Mouse (Mus musculus): ENCODE measurements at regions not wholly inside any gene's neighbourhood (a gene's known extent, or its start where the extent isn't known, plus 50 kb on each side); places are given as distances from the start of the nearest gene placed in this dataset.

- TF ChIP-seq POLR2A (IDR thresholded peaks at IDR 0.05; ENCODE audit: insufficient read depth, low read depth, low read length) (no peak), CTCF (IDR thresholded peaks at IDR 0.05; ENCODE audit: insufficient read depth, low read depth, low read length) (no peak)
- Histone ChIP-seq H3K27ac (ENCODE audit: insufficient read depth, low read depth, low read length) (no peak overlapping the region), H3K4me1 (ENCODE audit: control insufficient read depth, insufficient read depth, low read length) (no peaks in the 10 kb centered on the region), H3K4me3 (ENCODE audit: insufficient read depth, low read depth, low read length) (no peak overlapping the region)
- WGBS = 77% methylated on average over 4 of the region's 4 CpGs
These were observed 422.2 kb downstream of the Cmpk2 start for GRCm38 (mm10) chr12:26891190-26891589.

GRCm38 (mm10) chr12:26886635-26887014, 417.6 kb downstream of the Cmpk2 start:
- Histone ChIP-seq H3K27ac (ENCODE audit: insufficient read depth, low read depth, low read length) (no peak overlapping the region; the same call in 1 of the 2 replicates), H3K4me1 (ENCODE audit: control insufficient read depth, insufficient read depth, low read length) (peaks cover 6% of the 10 kb centered on the region), H3K4me3 (ENCODE audit: insufficient read depth, low read depth, low read length) (no peak overlapping the region)
- 48% methylated on average over 7 of the region's 7 CpGs for WGBS
- no peak for TF ChIP-seq POLR2A (IDR thresholded peaks at IDR 0.05; ENCODE audit: insufficient read depth, low read depth, low read length)

- WGBS = 20% methylated on average over 12 of the region's 12 CpGs
- Histone ChIP-seq H3K4me1 (ENCODE audit: control insufficient read depth, insufficient read depth, low read length) (peaks cover 6% of the 10 kb centered on the region), H3K27ac (ENCODE audit: insufficient read depth, low read depth, low read length) (peak overlapping the region; percentile 39), H3K4me3 (ENCODE audit: insufficient read depth, low read depth, low read length) (no peak overlapping the region)
- no peak for TF ChIP-seq CTCF (IDR thresholded peaks at IDR 0.05; ENCODE audit: insufficient read depth, low read depth, low read length)
These were observed 417.0 kb downstream of the Cmpk2 start for GRCm38 (mm10) chr12:26885831-26886634.

GRCm38 (mm10) chr12:26885083-26885482, 416.1 kb downstream of the Cmpk2 start:
- Histone ChIP-seq H3K27ac (ENCODE audit: insufficient read depth, low read depth, low read length) (no peak overlapping the region), H3K4me3 (ENCODE audit: insufficient read depth, low read depth, low read length) (no peak overlapping the region), H3K4me1 (ENCODE audit: control insufficient read depth, insufficient read depth, low read length) (peaks cover 6% of the 10 kb centered on the region)
- TF ChIP-seq CTCF (IDR thresholded peaks at IDR 0.05; ENCODE audit: insufficient read depth, low read depth, low read length) (no peak), POLR2A (IDR thresholded peaks at IDR 0.05; ENCODE audit: insufficient read depth, low read depth, low read length) (no peak)
- 62% methylated on average over 3 of the region's 3 CpGs for WGBS

- WGBS = 21% methylated on average over 5 of the region's 5 CpGs
- TF ChIP-seq POLR2A (IDR thresholded peaks at IDR 0.05; ENCODE audit: insufficient read depth, low read depth, low read length) (no peak), CTCF (IDR thresholded peaks at IDR 0.05; ENCODE audit: insufficient read depth, low read depth, low read length) (no peak)
- no peak overlapping the region for H3K27ac ChIP-seq (ENCODE audit: insufficient read depth, low read depth, low read length)
- no peak overlapping the region for H3K4me3 ChIP-seq (ENCODE audit: insufficient read depth, low read depth, low read length)
- peaks cover 6% of the 10 kb centered on the region for H3K4me1 ChIP-seq (ENCODE audit: control insufficient read depth, insufficient read depth, low read length)
These were observed 415.2 kb downstream of the Cmpk2 start for GRCm38 (mm10) chr12:26884156-26884555.

- no peak overlapping the region for H3K4me3 ChIP-seq (ENCODE audit: insufficient read depth, low read depth, low read length)
- H3K27ac ChIP-seq (ENCODE audit: insufficient read depth, low read depth, low read length) = no peak overlapping the region
- TF ChIP-seq CTCF (IDR thresholded peaks at IDR 0.05; ENCODE audit: insufficient read depth, low read depth, low read length) = no peak
- no peak for TF ChIP-seq POLR2A (IDR thresholded peaks at IDR 0.05; ENCODE audit: insufficient read depth, low read depth, low read length)
- H3K4me1 ChIP-seq (ENCODE audit: control insufficient read depth, insufficient read depth, low read length) = peaks cover 2% of the 10 kb centered on the region; the same call in 1 of the 2 replicates
- WGBS = 19% methylated on average over 2 of the region's 2 CpGs
These were observed 408.7 kb downstream of the Cmpk2 start for GRCm38 (mm10) chr12:26877691-26878121.

GRCm38 (mm10) chr12:26877284-26877683, 408.3 kb downstream of the Cmpk2 start:
- TF ChIP-seq POLR2A (IDR thresholded peaks at IDR 0.05; ENCODE audit: insufficient read depth, low read depth, low read length) (no peak), CTCF (IDR thresholded peaks at IDR 0.05; ENCODE audit: insufficient read depth, low read depth, low read length) (no peak)
- Histone ChIP-seq H3K4me1 (ENCODE audit: control insufficient read depth, insufficient read depth, low read length) (peaks cover 2% of the 10 kb centered on the region; the same call in 1 of the 2 replicates), H3K4me3 (ENCODE audit: insufficient read depth, low read depth, low read length) (no peak overlapping the region), H3K27ac (ENCODE audit: insufficient read depth, low read depth, low read length) (no peak overlapping the region)
- WGBS = 54% methylated on average over 3 of the region's 3 CpGs

GRCm38 (mm10) chr12:26872466-26872865, 403.5 kb downstream of the Cmpk2 start:
- H3K4me1 ChIP-seq (ENCODE audit: control insufficient read depth, insufficient read depth, low read length) = 0 out of 2 replicates have a peak, but pooled peaks cover under 1% of the 10 kb centered on the region
- no peak overlapping the region for H3K4me3 ChIP-seq (ENCODE audit: insufficient read depth, low read depth, low read length)
- 75% methylated on average over 3 of the region's 3 CpGs for WGBS
- H3K27ac ChIP-seq (ENCODE audit: insufficient read depth, low read depth, low read length) = no peak overlapping the region
- no peak for TF ChIP-seq CTCF (IDR thresholded peaks at IDR 0.05; ENCODE audit: insufficient read depth, low read depth, low read length)
- TF ChIP-seq POLR2A (IDR thresholded peaks at IDR 0.05; ENCODE audit: insufficient read depth, low read depth, low read length) = no peak

GRCm38 (mm10) chr12:26867731-26868130, 398.7 kb downstream of the Cmpk2 start:
- Histone ChIP-seq H3K4me3 (ENCODE audit: insufficient read depth, low read depth, low read length) (no peak overlapping the region), H3K27ac (ENCODE audit: insufficient read depth, low read depth, low read length) (no peak overlapping the region), H3K4me1 (ENCODE audit: control insufficient read depth, insufficient read depth, low read length) (no peaks in the 10 kb centered on the region)
- no peak for TF ChIP-seq POLR2A (IDR thresholded peaks at IDR 0.05; ENCODE audit: insufficient read depth, low read depth, low read length)
- no peak for TF ChIP-seq CTCF (IDR thresholded peaks at IDR 0.05; ENCODE audit: insufficient read depth, low read depth, low read length)
- WGBS = 49% methylated on average over 6 of the region's 6 CpGs
